Mouse (Mus musculus): ENCODE data around the gene Rgsl1.

DNA sequence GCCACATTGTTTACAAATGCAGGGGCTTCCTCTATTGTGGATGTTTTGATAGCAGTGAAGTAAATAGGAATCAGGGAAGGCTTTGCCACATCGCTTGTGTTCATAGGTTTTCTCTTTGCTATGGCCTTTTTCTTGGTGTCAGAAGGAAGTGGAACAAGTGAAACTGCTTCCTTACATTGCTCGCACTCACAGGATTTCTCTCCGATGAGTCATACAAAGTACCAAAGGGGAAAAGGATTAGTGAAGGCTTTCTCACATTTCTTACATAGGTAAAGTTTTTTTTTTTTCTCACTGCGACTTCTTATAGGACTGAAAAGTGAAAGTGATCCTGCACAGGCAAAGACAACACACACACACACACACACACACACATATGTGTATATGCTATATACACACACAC is 7.9 kb downstream of the Rgsl1 start:
- TF ChIP-seq POLR2A (IDR thresholded peaks at IDR 0.05; ENCODE audit: borderline replicate concordance, low read depth, low read length) = no peak
- TF ChIP-seq CTCF (IDR thresholded peaks at IDR 0.05; ENCODE audit: low read depth, low read length) = no peak

Data from bone marrow macrophage, adult 2 months (primary cell).